Mouse (Mus musculus) layer of hippocampus, adult 11-12 months (tissue): ENCODE data around the gene Frmd4b.
"Not testable (repeated sequence)": the region's sequence is repeated elsewhere in the genome, so short reads cannot be mapped to it uniquely, and the experiment has no call there.

ENCODE experiments used
- DNase-seq: peaks from one replicate; pipeline ENCODE4 v3.0.0; 2022; ENCODE audit warnings: low spot score

Gene Frmd4b

GRCm38 (mm10) chr6:97413453-97413852 is 203.9 kb downstream of the Frmd4b start:
- DNase-seq, result no peak

- no peak for DNase-seq
Observed at GRCm38 (mm10) chr6:97412403-97412802, 204.9 kb downstream of the Frmd4b start.

GRCm38 (mm10) chr6:97411327-97411726 is 206.0 kb downstream of the Frmd4b start:
- no peak for DNase-seq

DNA sequence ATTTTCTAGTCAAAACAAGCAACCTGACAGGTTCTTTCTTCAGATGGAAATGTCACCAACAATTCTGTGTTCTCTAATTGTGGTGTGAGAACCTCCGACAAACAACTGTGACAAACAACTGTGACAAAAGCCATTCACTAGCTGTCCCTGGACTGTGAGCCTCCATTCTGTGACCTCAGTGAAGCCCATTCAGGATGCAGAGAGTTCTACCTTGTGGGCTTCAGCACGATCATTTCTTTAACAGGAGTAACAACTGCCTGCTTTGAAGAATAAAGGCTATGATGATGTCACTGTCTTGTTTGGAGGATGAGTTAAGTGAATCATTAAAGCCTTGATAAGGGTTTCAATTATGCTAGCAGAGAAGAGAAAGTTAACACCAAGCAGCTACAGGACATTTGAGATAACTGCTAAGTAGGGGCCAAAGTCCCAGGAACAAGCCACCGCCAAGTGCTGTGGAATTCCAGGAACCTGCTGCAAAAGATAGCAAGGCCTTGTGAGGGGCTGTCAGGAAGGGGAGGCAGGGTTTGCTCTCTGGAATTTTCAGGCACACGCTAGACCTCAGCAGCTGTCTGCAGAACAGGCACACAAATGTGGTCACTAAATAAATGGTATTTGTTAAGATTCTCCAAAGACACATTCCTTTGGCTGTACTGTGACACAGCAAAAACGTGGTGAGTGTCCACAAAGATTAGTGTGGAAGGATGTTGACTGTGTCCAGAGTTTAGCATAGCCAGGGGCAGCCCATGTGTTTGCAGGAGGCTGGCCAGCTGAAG is 207.7 kb downstream of the Frmd4b start:
- DNase-seq, result no peak

DNA sequence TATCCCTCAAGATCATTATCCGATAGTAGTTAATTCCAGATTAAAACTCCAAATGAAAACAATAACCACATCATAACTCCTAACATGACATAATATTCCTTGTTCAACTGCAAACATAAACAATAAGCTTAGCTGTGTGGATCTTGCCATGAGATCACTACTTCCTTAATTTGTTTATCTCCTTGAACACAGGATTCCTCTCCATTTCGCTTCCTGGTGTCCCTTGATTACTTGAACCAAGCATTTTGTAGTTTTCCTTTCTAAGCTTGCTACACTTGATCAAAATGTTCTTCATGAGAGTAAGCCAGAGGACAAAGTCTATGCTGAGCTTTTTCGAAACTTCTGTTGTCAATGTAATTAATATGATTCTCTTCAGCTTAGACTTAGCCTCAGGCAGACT is 209.4 kb downstream of the Frmd4b start:
- DNase-seq, result no peak

GRCm38 (mm10) chr6:97407425-97407824 is 209.9 kb downstream of the Frmd4b start:
- DNase-seq, result no peak

GRCm38 (mm10) chr6:97405311-97405710 is 212.0 kb downstream of the Frmd4b start:
- peak; percentile 40 for DNase-seq

- no peak for DNase-seq
Observed at GRCm38 (mm10) chr6:97402822-97403472, 214.4 kb downstream of the Frmd4b start.

- DNase-seq, result no peak
Observed at GRCm38 (mm10) chr6:97400446-97400845, 216.9 kb downstream of the Frmd4b start.

DNA sequence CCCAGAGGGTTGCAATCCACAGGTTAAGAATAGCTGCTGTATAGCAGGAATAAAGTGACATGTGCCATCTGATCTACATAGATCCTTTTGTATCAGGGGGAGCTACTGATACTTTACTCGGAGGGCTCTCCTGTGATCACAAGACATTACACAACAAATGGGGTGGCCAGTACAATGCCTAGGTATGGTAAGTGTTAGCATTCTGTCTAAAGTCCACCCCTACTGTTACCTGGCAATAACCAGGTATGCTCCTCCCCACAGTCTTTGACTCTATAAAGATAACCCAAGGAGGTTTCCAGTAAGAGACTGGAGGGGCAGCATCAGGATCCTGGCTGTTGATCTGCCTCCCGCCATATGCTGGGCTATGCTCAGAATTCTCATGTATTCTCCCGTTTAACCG is 219.4 kb downstream of the Frmd4b start:
- DNase-seq, result no peak

DNA sequence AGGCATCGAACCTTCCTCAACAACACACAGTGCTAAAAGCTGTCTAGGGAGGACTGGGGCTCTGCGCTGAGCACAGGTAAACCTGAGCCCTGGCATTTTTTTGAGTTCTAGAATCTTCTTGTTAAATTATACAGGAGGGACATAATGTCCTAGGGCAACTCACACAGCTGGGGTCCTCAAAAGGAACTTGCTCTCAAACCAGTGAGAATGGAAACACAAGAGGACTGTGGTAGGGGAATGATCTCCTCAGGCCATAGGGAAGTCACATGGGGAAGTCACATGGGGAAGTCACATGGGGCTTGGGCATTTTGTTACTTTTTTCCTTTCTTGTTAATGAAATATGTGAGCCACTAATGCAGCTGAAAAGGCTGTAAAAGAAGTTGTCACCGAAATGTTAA is 220.4 kb downstream of the Frmd4b start:
- DNase-seq, result no peak

DNA sequence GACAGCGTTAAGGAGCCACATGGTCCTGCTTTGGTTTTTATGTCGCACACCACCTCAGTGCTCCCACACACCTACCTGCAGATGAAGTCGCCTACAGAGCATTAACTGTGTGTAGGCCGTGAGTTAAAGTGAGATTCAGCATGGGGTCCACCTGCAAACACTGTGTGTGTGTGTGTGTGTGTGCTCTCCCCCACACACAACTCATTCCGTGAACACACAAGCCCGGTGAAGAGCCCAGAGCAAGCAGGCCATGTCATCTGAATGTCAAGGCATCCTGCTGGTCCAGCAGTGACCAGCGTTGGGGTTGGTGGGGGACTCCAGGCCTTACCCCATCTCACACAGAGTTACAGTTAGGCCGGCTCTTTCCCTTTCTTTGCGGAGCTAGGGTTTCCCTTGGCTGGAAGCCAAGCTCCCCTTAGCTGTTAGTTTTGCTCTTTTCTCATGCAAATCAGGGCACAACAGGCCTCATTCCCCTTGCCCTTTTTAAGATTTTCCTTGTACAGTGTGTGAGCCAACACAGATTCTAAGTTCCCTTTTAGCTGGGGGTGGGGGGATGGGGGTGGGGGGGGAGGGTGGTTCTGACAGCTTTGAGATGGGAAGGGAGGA is 220.9 kb downstream of the Frmd4b start:
- DNase-seq, result no peak

GRCm38 (mm10) chr6:97395477-97396350 is 221.6 kb downstream of the Frmd4b start:
- DNase-seq, result no peak

- DNase-seq, result no peak
Observed at GRCm38 (mm10) chr6:97394473-97395075, 222.8 kb downstream of the Frmd4b start.

DNA sequence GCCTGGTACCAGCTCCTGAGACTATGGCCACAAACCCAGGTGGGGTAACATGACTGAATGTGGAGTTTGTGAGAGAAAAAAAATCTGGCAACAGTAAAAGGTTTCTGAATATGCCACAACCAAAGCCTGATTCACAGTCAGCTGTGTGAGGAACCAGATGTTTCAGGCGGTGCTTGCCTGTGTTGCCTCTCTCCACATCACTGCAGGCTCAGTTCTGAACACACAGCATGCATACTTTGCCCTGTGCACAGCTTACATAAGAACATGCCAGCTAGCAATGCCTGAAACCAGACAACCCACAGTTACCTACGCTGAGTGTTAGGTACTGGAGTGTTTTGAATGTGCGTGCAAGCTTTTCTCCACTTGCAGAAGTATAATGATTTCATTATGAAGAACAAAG is 224.4 kb downstream of the Frmd4b start:
- no peak for DNase-seq

DNA sequence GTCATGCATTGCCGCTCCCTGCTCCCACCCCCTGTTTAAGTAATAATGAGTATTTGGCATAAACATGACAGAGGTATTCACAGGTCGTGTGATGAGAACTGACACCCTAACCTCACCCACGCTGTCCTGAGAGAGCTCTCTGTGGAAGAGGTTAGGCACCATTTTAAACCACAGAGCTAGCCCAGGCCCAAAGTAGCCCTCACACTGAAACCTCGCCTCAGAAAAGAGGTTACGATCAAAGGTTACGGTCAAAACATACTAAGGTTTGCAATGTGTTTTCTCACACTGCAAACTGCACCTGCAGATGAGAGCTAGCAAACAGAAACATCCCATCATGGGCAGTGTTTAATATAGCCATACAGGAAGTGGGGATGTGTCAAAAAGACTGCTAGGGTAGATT is 230.0 kb downstream of the Frmd4b start:
- no peak for DNase-seq

- DNase-seq, result no peak
Observed at GRCm38 (mm10) chr6:97384918-97385317, 232.4 kb downstream of the Frmd4b start.

DNA sequence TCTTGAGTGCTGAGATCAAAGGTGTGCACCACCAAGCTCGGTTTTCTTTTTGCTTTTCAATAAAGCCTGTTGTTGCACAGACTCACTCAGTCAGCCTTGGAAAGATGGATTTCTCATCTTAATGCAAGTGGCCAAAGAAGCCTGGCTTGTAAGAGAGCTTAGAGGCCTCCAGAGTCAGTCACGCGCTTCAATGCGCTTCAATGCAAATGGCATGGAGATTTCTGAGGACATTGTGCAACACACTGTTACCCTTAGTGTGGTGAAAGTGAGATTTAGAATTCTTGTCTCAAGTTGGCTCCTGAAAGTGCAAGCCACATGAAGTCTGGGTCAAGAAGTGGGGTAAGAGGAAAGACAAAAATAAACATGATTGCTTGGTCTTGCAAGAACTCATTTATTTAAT is 236.1 kb downstream of the Frmd4b start:
- DNase-seq, result no peak

DNA sequence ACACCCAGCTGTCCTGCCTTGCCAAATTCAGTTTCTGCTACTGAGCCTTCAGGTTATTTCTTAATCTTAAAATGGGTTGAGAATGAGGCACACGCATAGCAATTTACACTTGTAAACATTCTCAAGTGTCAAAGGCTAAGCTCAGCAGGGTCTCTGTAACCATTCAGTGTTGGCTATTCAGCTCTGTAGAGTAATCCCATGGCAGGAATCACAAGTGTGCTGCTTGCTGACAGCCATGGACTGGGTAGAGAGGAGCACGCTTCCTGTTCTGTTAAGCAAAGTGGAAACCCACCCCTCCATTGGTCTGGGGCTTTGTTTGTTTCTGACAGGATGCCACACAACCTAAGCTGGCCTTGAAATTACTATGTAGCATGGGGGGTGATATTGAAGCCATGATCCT is 246.4 kb downstream of the Frmd4b start:
- DNase-seq, result no peak

DNA sequence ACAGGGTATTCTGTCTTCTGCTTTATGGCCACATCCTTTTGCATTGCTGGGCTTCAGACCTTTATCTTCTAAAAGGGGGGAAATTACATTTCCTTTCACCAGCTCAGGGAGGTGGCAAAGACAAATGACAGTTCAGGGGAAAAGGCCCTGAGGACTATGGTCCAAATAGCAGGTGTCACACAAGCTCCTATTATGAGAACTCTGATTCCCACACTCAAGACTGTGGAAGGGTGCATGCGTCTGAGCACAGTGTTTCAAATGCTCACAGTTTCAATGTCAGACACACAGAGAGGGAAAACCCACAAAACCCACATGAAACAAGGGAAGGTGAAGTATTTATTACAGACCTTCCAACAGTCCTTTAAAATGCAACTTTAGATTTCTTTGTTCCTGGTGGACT is 246.9 kb downstream of the Frmd4b start:
- no peak for DNase-seq

DNA sequence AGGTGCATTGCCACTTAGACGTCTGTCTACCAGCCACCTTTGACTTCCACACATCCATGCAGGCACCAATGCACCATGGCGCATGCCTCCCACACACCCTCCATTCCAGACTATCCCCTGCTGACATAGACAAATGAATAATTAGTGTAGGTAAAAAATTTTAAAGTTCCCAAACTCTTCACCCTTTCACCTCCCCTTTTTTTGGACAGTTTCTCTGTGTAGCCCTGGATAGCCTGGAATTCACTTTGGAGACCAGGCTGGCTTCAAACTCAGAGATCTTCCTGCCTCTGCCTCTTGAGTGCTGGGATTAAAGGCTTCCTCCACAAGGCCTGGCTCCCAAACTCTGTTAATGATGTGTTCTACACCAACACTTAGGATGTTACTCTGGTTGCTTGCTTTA is 253.5 kb downstream of the Frmd4b start:
- no peak for DNase-seq

GRCm38 (mm10) chr6:97357606-97358005 is 259.7 kb downstream of the Frmd4b start:
- DNase-seq, result not testable (repeated sequence)
